Mouse (Mus musculus): ENCODE measurements around the gene Pp2d1. TPM values are rescaled to one million over a fixed set of nuclear protein-coding genes. Genes with fewer than 3 reads are reported as not detected.
"Not testable (repeated sequence)": the region's sequence is repeated elsewhere in the genome, so short reads cannot be mapped to it uniquely, and the experiment has no call there.

Pp2d1 gene
- polyA plus RNA-seq (2015; fragmentation: Nextera tagmentation; extraction: Ambion mirVana): 0.46 and 0.50 TPM in 2 replicates

DNA sequence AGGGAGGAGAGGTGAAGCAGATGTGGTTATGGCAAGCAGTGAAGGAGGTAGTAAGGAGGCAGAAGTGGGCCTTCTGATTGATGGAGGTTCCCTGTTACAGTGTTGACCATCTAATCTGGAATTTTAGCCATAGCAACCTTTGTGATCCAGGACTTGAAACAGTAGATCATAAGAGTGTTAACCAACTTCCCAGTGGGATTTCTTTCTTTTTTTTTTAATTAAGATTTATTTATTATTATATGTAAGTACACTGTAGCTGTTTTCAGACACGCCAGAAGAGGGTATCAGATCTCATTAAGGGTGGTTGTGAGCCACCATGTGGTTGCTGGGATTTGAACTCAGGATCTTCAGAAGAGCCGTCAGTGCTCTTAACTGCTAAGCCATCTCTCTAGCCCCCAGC is at the start of gene Pp2d1:
Pp2d1 (minus strand) TSS at position 101 of the 400 bp plus-strand sequence.
- H3K27ac ChIP-seq (ENCODE audit: low read length); H3K4me1 ChIP-seq (ENCODE audit: control insufficient read depth, insufficient read depth, low read length); H3K36me3 ChIP-seq (ENCODE audit: control insufficient read depth, insufficient read depth, low read length); H3K27me3 ChIP-seq (ENCODE audit: control insufficient read depth, insufficient read depth, low read depth, low read length); ATAC-seq; H3K4me3 ChIP-seq (ENCODE audit: low read depth, low read length); H3K9me3 ChIP-seq (replicated peaks; ENCODE audit: control insufficient read depth, low read length, poor library complexity, severe bottlenecking); H3K4me2 ChIP-seq (ENCODE audit: low read length); H3K9ac ChIP-seq (ENCODE audit: low read depth, low read length): not testable (repeated sequence)
- 90% methylated on average over 2 of the region's 2 CpGs for WGBS

DNA sequence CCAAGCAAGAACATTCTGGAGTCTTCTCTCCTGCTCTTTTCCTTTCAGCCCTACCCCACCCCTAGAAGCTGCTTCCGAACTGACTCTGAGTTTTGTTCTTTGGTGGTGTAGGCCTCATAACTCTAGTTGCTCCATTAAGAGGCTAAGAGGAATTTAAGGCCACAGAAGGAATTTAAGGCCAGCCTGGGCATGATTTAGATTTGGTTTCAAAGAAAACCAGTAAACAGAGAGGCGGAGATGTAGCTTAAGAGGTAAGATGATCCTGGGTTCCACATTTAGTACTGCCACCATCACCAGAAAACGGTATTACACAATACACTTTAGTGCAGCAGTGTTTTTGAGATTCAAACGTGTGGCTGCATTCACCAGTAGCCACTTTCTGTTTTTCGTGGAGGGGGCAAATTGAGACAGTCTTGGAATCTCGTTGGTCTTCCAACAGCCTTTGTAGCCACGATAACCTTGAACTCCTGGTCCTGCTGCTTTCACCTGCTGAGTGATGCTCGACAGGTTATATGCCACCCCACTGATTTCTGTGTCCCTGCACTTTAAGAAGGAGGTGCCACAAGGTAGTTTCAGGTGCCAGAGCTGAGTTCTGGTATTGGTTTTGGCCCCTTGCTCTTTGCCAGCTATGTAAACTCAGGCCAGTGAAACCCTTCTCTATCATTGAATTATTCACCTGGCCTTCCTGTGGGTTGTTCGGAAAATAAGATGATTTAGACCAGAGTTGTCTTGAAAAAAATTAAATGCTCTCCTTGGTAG is 49.0 kb upstream of the Pp2d1 start:
- Histone ChIP-seq H3K27ac (ENCODE audit: low read length) (no peak overlapping the region), H3K9me3 (replicated peaks; ENCODE audit: control insufficient read depth, low read length, poor library complexity, severe bottlenecking) (no peaks in the 10 kb centered on the region), H3K9ac (ENCODE audit: low read depth, low read length) (no peak overlapping the region), H3K4me2 (ENCODE audit: low read length) (no peak overlapping the region), H3K4me1 (ENCODE audit: control insufficient read depth, insufficient read depth, low read length) (peaks cover 8% of the 10 kb centered on the region; the same call in 1 of the 2 replicates), H3K4me3 (ENCODE audit: low read depth, low read length) (no peak overlapping the region), H3K36me3 (ENCODE audit: control insufficient read depth, insufficient read depth, low read length) (no peaks in the 10 kb centered on the region), H3K27me3 (ENCODE audit: control insufficient read depth, insufficient read depth, low read depth, low read length) (no peaks in the 10 kb centered on the region)
- ATAC-seq: no peak
- WGBS: 91% methylated on average over 9 of the region's 9 CpGs

DNA sequence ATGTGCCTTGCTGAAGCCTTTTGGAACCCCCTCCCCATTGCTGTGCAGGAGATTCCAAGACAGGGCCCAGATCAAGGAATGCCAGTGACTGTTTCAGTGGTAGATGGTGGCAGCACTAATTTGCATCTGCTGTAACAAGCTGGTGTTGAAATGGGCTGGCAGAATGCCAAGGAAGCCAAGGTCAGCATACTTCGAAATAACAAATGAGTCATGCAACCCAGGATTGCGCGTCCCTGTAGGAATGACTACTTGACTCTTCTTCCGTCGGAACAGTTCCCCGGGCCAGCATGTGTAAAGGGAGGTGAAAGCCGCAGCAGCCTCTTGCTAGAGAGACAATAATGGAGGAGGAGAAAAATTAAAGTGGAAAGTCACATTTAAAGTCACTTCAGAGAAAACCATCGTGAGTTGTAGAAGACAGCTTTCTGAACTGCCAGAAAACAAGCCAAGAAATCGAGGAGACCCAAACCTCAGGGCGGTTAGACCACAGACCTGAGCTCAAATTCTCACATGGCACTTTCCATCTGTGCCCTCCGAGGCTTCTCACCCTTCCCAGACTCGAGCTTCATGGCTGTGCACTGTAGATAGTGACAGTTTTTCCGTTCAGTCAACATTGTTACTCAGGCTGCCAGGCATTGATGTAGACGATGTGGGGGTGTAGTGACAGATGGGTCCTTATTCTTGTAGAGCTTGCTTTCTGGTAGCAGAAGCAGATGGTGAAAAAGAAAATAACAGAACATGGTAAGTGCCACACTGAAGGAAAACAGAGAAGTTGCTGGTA is 48.0 kb upstream of the Pp2d1 start:
- H3K9ac ChIP-seq (ENCODE audit: low read depth, low read length): no peak overlapping the region
- H3K27me3 ChIP-seq (ENCODE audit: control insufficient read depth, insufficient read depth, low read depth, low read length): no peaks in the 10 kb centered on the region
- H3K4me2 ChIP-seq (ENCODE audit: low read length): no peak overlapping the region
- no peak overlapping the region for H3K4me3 ChIP-seq (ENCODE audit: low read depth, low read length)
- WGBS: 46% methylated on average over 14 of the region's 14 CpGs
- no peak overlapping the region for H3K27ac ChIP-seq (ENCODE audit: low read length)
- H3K9me3 ChIP-seq (replicated peaks; ENCODE audit: control insufficient read depth, low read length, poor library complexity, severe bottlenecking): no peaks in the 10 kb centered on the region
- H3K4me1 ChIP-seq (ENCODE audit: control insufficient read depth, insufficient read depth, low read length): peaks cover 8% of the 10 kb centered on the region; the same call in 1 of the 2 replicates
- no peaks in the 10 kb centered on the region for H3K36me3 ChIP-seq (ENCODE audit: control insufficient read depth, insufficient read depth, low read length)
- peak; percentile 68; the same call in 1 of the 2 replicates for ATAC-seq

DNA sequence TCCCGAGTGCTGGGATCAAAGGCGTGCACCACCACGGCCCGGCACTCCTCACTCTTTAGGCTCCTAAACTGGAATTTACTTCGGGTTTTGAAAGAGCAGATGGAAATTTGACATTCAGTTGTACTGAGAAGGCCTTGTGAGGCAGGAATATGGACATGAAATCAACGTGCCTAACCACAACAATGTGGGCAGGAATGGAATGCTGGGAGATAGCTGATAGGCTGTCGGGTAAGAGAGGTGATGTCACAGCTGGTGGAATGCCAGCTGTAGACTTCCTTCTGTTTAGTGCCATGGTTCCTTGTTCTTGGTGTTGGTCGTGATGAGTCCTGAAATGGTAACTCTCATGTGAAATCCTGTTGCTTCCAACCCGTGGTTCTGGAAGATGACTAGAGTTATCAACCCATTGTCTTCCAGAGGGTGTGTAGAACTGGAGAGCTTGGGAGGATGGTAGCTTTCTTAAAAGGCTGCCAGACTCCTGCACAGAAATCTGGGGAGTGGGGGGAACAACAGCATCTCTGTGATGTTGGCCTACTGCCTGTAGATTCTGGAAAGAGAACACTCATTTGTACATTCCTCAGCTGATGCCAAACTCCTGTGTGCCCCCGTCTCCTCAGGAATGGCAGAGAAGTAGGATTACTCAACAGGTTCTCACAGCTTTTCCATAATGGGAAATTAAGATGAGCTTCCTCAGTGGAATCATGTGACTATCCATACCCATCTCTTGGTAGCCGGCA is 44.8 kb upstream of the Pp2d1 start:
- no peak for ATAC-seq
- no peak overlapping the region for H3K4me3 ChIP-seq (ENCODE audit: low read depth, low read length)
- WGBS: 94% methylated on average over 11 of the region's 11 CpGs
- H3K4me2 ChIP-seq (ENCODE audit: low read length): no peak overlapping the region
- peaks cover 8% of the 10 kb centered on the region; the same call in 1 of the 2 replicates for H3K4me1 ChIP-seq (ENCODE audit: control insufficient read depth, insufficient read depth, low read length)
- H3K9ac ChIP-seq (ENCODE audit: low read depth, low read length): no peak overlapping the region
- no peaks in the 10 kb centered on the region for H3K27me3 ChIP-seq (ENCODE audit: control insufficient read depth, insufficient read depth, low read depth, low read length)
- H3K36me3 ChIP-seq (ENCODE audit: control insufficient read depth, insufficient read depth, low read length): no peaks in the 10 kb centered on the region
- H3K27ac ChIP-seq (ENCODE audit: low read length): no peak overlapping the region
- no peaks in the 10 kb centered on the region for H3K9me3 ChIP-seq (replicated peaks; ENCODE audit: control insufficient read depth, low read length, poor library complexity, severe bottlenecking)

DNA sequence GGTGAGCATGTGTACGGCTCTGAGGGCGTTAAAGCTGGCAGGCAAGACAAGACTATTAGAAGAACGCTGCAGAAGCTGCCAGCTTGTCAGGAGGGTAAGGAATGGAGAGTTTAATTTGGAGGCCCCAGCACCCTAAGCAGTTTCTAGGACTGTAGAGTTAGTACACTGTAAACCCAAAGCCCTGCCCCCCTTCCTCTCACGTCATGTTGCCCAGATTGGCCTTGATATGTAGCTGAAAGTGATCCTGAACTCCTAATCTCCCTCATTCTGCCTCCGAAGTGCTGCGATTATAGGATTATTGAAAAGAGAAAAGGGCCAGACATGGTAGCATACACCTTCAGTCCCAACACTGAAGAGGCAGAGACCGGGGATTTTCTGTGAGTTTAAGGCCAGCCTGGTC is 43.6 kb upstream of the Pp2d1 start:
- H3K4me1 ChIP-seq (ENCODE audit: control insufficient read depth, insufficient read depth, low read length): peaks cover 13% of the 10 kb centered on the region; the same call in 1 of the 2 replicates
- H3K4me3 ChIP-seq (ENCODE audit: low read depth, low read length): no peak overlapping the region
- ATAC-seq: no peak
- no peak overlapping the region for H3K9ac ChIP-seq (ENCODE audit: low read depth, low read length)
- 83% methylated on average over 7 of the region's 7 CpGs for WGBS
- H3K27me3 ChIP-seq (ENCODE audit: control insufficient read depth, insufficient read depth, low read depth, low read length): no peaks in the 10 kb centered on the region
- no peak overlapping the region for H3K27ac ChIP-seq (ENCODE audit: low read length)
- no peak overlapping the region for H3K4me2 ChIP-seq (ENCODE audit: low read length)
- H3K9me3 ChIP-seq (replicated peaks; ENCODE audit: control insufficient read depth, low read length, poor library complexity, severe bottlenecking): no peaks in the 10 kb centered on the region
- H3K36me3 ChIP-seq (ENCODE audit: control insufficient read depth, insufficient read depth, low read length): no peaks in the 10 kb centered on the region

DNA sequence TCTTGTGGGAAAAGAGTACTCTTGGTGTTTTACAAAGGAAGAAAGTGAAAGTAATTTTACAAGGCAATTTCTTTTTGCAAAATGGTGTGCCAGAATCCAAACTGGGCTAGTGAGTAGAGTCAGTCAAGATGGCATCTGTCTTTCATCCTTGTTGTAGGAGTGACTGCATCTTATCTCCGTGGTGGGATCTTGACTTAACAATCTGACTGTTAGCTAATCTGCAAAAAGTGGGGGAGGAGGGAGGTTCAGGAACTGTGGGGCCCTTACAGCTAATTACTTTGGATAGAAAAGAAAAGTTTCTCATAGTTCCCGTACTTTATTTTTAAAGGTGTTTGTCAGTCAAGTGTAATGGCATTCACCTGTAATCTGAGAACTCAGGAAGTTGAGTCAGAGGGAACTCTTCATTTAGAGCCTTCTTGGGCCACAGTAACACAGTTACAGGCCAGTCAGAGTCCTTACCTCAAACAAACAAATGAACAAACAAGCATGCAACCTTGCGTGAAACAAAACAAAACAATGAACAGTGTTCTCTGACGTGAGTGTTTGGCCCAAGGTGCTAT is 42.9 kb upstream of the Pp2d1 start:
- Histone ChIP-seq H3K36me3 (ENCODE audit: control insufficient read depth, insufficient read depth, low read length) (no peaks in the 10 kb centered on the region), H3K4me3 (ENCODE audit: low read depth, low read length) (no peak overlapping the region), H3K4me1 (ENCODE audit: control insufficient read depth, insufficient read depth, low read length) (peaks cover 11% of the 10 kb centered on the region; the same call in 1 of the 2 replicates), H3K9me3 (replicated peaks; ENCODE audit: control insufficient read depth, low read length, poor library complexity, severe bottlenecking) (no peaks in the 10 kb centered on the region), H3K27me3 (ENCODE audit: control insufficient read depth, insufficient read depth, low read depth, low read length) (no peaks in the 10 kb centered on the region), H3K27ac (ENCODE audit: low read length) (no peak overlapping the region), H3K4me2 (ENCODE audit: low read length) (no peak overlapping the region), H3K9ac (ENCODE audit: low read depth, low read length) (no peak overlapping the region)
- no peak for ATAC-seq
- WGBS: 78% methylated on average over 4 of the region's 4 CpGs

DNA sequence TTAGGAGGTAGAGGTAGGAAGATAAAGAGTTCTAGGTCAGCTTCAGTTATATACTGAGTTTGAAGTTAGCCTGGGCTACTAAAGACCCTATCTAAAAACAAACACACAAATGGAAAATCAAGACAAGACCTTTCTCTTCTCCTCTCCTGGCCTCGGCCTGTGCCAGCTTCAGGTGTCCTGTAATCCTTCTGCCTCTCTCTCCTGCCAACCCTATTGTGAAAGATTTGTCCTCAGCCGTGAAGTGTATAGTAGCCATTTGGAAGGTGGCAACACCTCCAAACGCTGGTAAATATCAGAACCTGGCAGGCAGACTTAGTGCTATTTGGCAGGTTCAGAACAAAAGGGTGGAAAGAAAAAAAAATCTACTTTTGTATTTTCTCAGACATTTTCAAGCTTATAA is 41.0 kb upstream of the Pp2d1 start:
- Histone ChIP-seq H3K4me1 (ENCODE audit: control insufficient read depth, insufficient read depth, low read length) (peaks cover 5% of the 10 kb centered on the region; the same call in 1 of the 2 replicates), H3K4me2 (ENCODE audit: low read length) (no peak overlapping the region), H3K9ac (ENCODE audit: low read depth, low read length) (no peak overlapping the region), H3K4me3 (ENCODE audit: low read depth, low read length) (no peak overlapping the region), H3K9me3 (replicated peaks; ENCODE audit: control insufficient read depth, low read length, poor library complexity, severe bottlenecking) (no peaks in the 10 kb centered on the region), H3K36me3 (ENCODE audit: control insufficient read depth, insufficient read depth, low read length) (no peaks in the 10 kb centered on the region), H3K27me3 (ENCODE audit: control insufficient read depth, insufficient read depth, low read depth, low read length) (no peaks in the 10 kb centered on the region), H3K27ac (ENCODE audit: low read length) (no peak overlapping the region)
- WGBS: 59% methylated on average over 3 of the region's 3 CpGs
- ATAC-seq: no peak

DNA sequence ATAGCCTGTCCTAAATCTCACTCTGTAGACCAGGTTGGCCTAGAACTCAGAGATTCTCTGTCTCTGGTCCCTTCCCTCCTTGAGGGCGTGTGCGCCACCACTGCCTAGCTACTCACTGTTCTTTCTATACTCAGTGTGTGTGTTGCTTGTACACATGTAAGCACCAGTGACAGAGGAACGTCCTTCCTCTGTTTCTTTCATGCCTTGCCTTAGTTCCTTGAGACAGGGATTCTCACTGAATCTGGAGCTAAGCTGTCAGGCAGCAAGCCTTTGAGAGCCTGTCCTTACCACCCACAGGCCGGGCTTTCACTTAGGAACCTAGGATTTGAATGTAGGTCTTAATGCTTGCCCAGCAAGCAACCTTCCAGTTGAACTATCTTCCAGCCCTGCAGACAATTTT is 40.4 kb upstream of the Pp2d1 start:
- 49% methylated on average over 4 of the region's 4 CpGs for WGBS
- H3K4me2 ChIP-seq (ENCODE audit: low read length): no peak overlapping the region
- peaks cover 5% of the 10 kb centered on the region; the same call in 1 of the 2 replicates for H3K4me1 ChIP-seq (ENCODE audit: control insufficient read depth, insufficient read depth, low read length)
- no peak overlapping the region for H3K27ac ChIP-seq (ENCODE audit: low read length)
- H3K4me3 ChIP-seq (ENCODE audit: low read depth, low read length): no peak overlapping the region
- ATAC-seq: no peak
- no peaks in the 10 kb centered on the region for H3K27me3 ChIP-seq (ENCODE audit: control insufficient read depth, insufficient read depth, low read depth, low read length)
- no peak overlapping the region for H3K9ac ChIP-seq (ENCODE audit: low read depth, low read length)
- H3K36me3 ChIP-seq (ENCODE audit: control insufficient read depth, insufficient read depth, low read length): no peaks in the 10 kb centered on the region
- H3K9me3 ChIP-seq (replicated peaks; ENCODE audit: control insufficient read depth, low read length, poor library complexity, severe bottlenecking): no peaks in the 10 kb centered on the region

Measured in midbrain, embryonic 16.5 days (tissue).